Mouse (Mus musculus): ENCODE results near the gene Zfp526.

- no peak for TF ChIP-seq POLR2AphosphoS2 (IDR thresholded peaks at IDR 0.05; ENCODE audit: low read depth, low read length)
- no peak for TF ChIP-seq JUN (IDR thresholded peaks at IDR 0.05; ENCODE audit: insufficient read depth, low read depth, low read length)
- TF ChIP-seq CTCF (conservative IDR thresholded peaks at IDR 0.05 in 1 of 2, IDR thresholded peaks at IDR 0.05 in 1 of 2; ENCODE audit: low read depth in 2 of 2, low read length in 2 of 2): no peak
- TF ChIP-seq POLR2A (IDR thresholded peaks at IDR 0.05; ENCODE audit: low read depth, low read length): no peak
- no peak for TF ChIP-seq USF1 (IDR thresholded peaks at IDR 0.05; ENCODE audit: low read depth, low read length)
- no peak for TF ChIP-seq SMC3 (IDR thresholded peaks at IDR 0.05; ENCODE audit: low read depth, low read length)
- TF ChIP-seq PAX5 (IDR thresholded peaks at IDR 0.05; ENCODE audit: low read length): no peak
- no peak for TF ChIP-seq ETS1 (conservative IDR thresholded peaks at IDR 0.05; ENCODE audit: low read depth, low read length)
- TF ChIP-seq EP300 (IDR thresholded peaks at IDR 0.05; ENCODE audit: low read length): no peak
- TF ChIP-seq MYC (IDR thresholded peaks at IDR 0.05; ENCODE audit: low read depth, low read length): no peak
These were observed 30.4 kb upstream of the Zfp526 start for GRCm38 (mm10) chr7:25190806-25191205.
